In the genomic region with DNA sequence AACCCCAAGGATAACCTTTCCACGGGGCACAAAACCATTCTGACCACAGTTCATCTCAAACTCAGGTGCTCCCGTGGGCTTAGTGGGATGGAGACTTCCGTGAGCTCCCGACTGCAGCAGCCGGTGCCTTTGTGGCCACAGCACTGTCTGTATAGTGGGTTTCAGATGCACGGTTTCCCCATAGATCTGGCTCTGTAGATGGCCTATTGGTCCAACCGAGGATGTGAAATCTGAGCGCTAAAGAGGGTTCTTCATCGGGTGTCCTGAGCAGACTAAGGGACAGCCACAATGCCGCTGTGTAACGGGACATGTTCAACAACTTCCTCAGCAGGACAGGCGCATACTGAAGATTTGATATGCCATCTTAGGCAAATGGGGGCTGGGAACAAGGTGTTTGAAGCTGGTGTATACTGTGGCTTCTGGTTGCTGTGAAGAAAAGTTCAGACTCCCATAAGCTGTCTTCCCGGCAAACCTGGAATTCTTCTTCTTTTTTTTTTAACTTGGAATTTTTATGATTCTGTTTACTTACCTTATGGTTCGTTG, we compare ENCODE assay signal across 8 mouse cellular contexts. TPM values are rescaled to one million over a fixed set of nuclear protein-coding genes. Genes with fewer than 3 reads are reported as not detected.
A peak's percentile ranks its signal among the peaks of the same experiment; 100 is the strongest.
DNase-seq lines count a peak whose midpoint lies in the region; ATAC-seq and TF ChIP-seq lines count a peak whose summit lies in the region.

No protein-coding gene starts in this region.

- no peaks in the 10 kb centered on the region for H3K27me3 ChIP-seq in kidney, embryonic 16.5 days (ENCODE audit: insufficient read depth, low read length)
- no peaks in the 10 kb centered on the region for H3K27me3 ChIP-seq in hindbrain, postnatal 0 days (ENCODE audit: insufficient read depth, low read length)

- peaks cover 10% of the 10 kb centered on the region; the same call in 1 of the 2 replicates for H3K4me1 ChIP-seq in kidney, embryonic 16.5 days (ENCODE audit: insufficient read depth, low read length)
- 0 out of 2 replicates have a peak, but pooled peaks cover 3% of the 10 kb centered on the region for H3K4me1 ChIP-seq in hindbrain, postnatal 0 days (ENCODE audit: insufficient read depth, low read length)

- H3K4me2 ChIP-seq in kidney, embryonic 16.5 days (replicated peaks; ENCODE audit: low read depth, low read length) = peak overlapping the region; percentile 60
- peak overlapping the region; percentile 70 for H3K4me2 ChIP-seq in hindbrain, postnatal 0 days (ENCODE audit: low read depth, low read length)

- H3K4me3 ChIP-seq in kidney, embryonic 16.5 days (ENCODE audit: low read length) = peak overlapping the region; percentile 49
- peak overlapping the region; percentile 38 for H3K4me3 ChIP-seq in hindbrain, postnatal 0 days (ENCODE audit: low read length)

- TF ChIP-seq CTCF in hindbrain, postnatal 0 days (IDR thresholded peaks at IDR 0.05; ENCODE audit: low read depth) = no peak

- H3K36me3 ChIP-seq in kidney, embryonic 16.5 days (ENCODE audit: insufficient read depth, low read length) = no peaks in the 10 kb centered on the region
- no peaks in the 10 kb centered on the region for H3K36me3 ChIP-seq in hindbrain, postnatal 0 days (ENCODE audit: insufficient read depth, low read length)

- peak overlapping the region; percentile 43 for H3K27ac ChIP-seq in kidney, embryonic 16.5 days (ENCODE audit: low read length)
- peak overlapping the region; percentile 78 for H3K27ac ChIP-seq in hindbrain, postnatal 0 days

- no peaks in the 10 kb centered on the region for H3K9me3 ChIP-seq in kidney, embryonic 16.5 days (ENCODE audit: low read length)
- H3K9me3 ChIP-seq in hindbrain, postnatal 0 days (ENCODE audit: low read length) = no peaks in the 10 kb centered on the region

- DNase-seq in kidney, postnatal 14 days = no peak
- peak; percentile 27 for DNase-seq in embryo, embryonic 10.5 days (ENCODE audit: low spot score)
- no peak for DNase-seq in hindbrain, postnatal 0 days (ENCODE audit: low spot score)
- DNase-seq in neural tube, embryonic 10.5 days (ENCODE audit: extremely low spot score, low spot score) = peak; percentile 30
- DNase-seq in yolk sac, embryonic 10.5 days (ENCODE audit: low spot score) = no peak
- DNase-seq in spleen, postnatal 10 days (ENCODE audit: low spot score in 2 of 2) = no peak
- DNase-seq in cerebellum, postnatal 36 days = no peak

- peak overlapping the region; percentile 65 for H3K9ac ChIP-seq in kidney, embryonic 16.5 days (replicated peaks; ENCODE audit: low read length)
- H3K9ac ChIP-seq in hindbrain, postnatal 0 days (replicated peaks; ENCODE audit: low read length) = peak overlapping the region; percentile 47

- ATAC-seq in kidney, embryonic 16.5 days (ENCODE audit: low FRiP score, low TSS enrichment) = no peak
- ATAC-seq in hindbrain, postnatal 0 days = no peak

- WGBS in kidney, embryonic 16.5 days = 36% methylated on average over 14 of the region's 14 CpGs
- 31% methylated on average over 14 of the region's 14 CpGs for WGBS in hindbrain, postnatal 0 days

RNA-seq across cellular contexts. Expression of gene Zfp607b, which starts 0.8 kb away (rescaled TPM):
- 4.0 and 5.4 TPM in 2 replicates for polyA plus RNA-seq in kidney, embryonic 16.5 days (2015; fragmentation: Nextera tagmentation; extraction: Ambion mirVana)
- 3.5 and 5.6 TPM in 2 replicates for total RNA-seq in hindbrain, postnatal 0 days (2014; rRNA removed)
- polyA plus RNA-seq in hindbrain, postnatal 0 days (2015; fragmentation: Nextera tagmentation; extraction: Ambion mirVana) = 8.5 and 8.9 TPM in 2 replicates

RNA-seq across cellular contexts. Expression of gene Map3k10, which starts 13.9 kb away (rescaled TPM):
- 4.6 and 7.1 TPM in 2 replicates for polyA plus RNA-seq in kidney, embryonic 16.5 days (2015; fragmentation: Nextera tagmentation; extraction: Ambion mirVana)
- total RNA-seq in hindbrain, postnatal 0 days (2014; rRNA removed) = 141 and 162 TPM in 2 replicates
- polyA plus RNA-seq in hindbrain, postnatal 0 days (2015; fragmentation: Nextera tagmentation; extraction: Ambion mirVana) = 21.4 and 22.9 TPM in 2 replicates

RNA-seq across cellular contexts. Expression of gene Ttc9b, which starts 34.6 kb away (rescaled TPM):
- polyA plus RNA-seq in kidney, embryonic 16.5 days (2015; fragmentation: Nextera tagmentation; extraction: Ambion mirVana) = 0.11 and 0.41 TPM in 2 replicates
- 104 and 132 TPM in 2 replicates for total RNA-seq in hindbrain, postnatal 0 days (2014; rRNA removed)
- polyA plus RNA-seq in hindbrain, postnatal 0 days (2015; fragmentation: Nextera tagmentation; extraction: Ambion mirVana) = 124 and 127 TPM in 2 replicates

RNA-seq across cellular contexts. Expression of gene Zfp60, which starts 42.9 kb away (rescaled TPM):
- polyA plus RNA-seq in kidney, embryonic 16.5 days (2015; fragmentation: Nextera tagmentation; extraction: Ambion mirVana) = 36.8 and 45.6 TPM in 2 replicates
- total RNA-seq in hindbrain, postnatal 0 days (2014; rRNA removed) = 24.3 and 25.3 TPM in 2 replicates
- polyA plus RNA-seq in hindbrain, postnatal 0 days (2015; fragmentation: Nextera tagmentation; extraction: Ambion mirVana) = 35.1 and 36.0 TPM in 2 replicates

Comparison
In these comparisons a context has a peak if more than half of its experiments do, and no peak if none do; other contexts are left out.
1. DNase-seq: peak in embryo, embryonic 10.5 days (single experiment) and neural tube, embryonic 10.5 days (single experiment); none in kidney, postnatal 14 days (single experiment), hindbrain, postnatal 0 days (single experiment), yolk sac, embryonic 10.5 days (single experiment), spleen, postnatal 10 days (0 of 2) and cerebellum, postnatal 36 days (0 of 2).
2. RNA of gene Ttc9b, which starts 34.6 kb away (polyA plus RNA-seq): 124 to 127 TPM in hindbrain, postnatal 0 days; 0.11 to 0.41 TPM in kidney, embryonic 16.5 days; every median in the first group is over 10 times any median in the second.